ENCODE assay signal across 8 mouse cellular contexts in the genomic region with DNA sequence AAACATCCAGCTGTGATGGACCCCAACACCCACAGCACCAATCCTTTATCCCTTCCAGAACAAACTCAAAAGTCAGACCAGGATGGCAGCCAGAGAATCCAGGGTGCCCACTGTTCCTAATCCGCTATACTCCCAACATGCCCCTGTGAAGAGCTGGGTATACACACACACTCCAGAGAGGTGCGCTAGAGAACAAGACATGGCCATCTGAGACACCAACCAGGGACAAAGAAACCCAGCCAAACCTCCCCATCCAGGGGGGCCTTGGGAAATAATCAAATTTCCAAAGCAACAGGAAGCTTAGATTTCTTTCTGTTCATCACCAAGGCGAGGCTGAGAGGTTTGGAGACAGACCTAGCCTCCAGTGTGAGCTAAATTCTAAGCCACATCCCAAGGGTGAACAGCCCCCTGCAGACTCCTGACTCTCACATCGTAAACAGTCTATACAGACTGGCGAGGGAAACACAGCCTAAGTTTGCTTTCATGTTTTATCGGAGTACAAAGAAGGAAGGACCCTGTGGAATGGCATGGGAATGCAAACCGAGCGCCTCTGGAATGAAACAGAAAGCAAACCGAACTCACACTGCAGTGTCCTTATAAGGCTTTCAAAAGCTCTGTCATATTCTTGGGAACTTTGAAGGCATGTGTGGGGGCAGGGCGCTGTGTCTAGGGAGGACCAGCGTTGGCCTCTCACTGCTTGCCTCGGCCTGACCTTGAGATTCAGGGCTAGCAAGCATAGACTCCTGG.
DNase-seq lines count a peak whose midpoint lies in the region; ATAC-seq and TF ChIP-seq lines count a peak whose summit lies in the region.

No protein-coding gene starts in this region.

- peak; percentile 42 for TF ChIP-seq CTCF in lung, postnatal 0 days (IDR thresholded peaks at IDR 0.05)

- no peak for DNase-seq in neural tube, embryonic 10.5 days (ENCODE audit: extremely low spot score, low spot score)
- peak; percentile 12 for DNase-seq in gastrocnemius, postnatal 25 days
- peak; percentile 13 for DNase-seq in kidney, adult 11 months
- DNase-seq in lung, postnatal 0 days (ENCODE audit: low spot score): peak; percentile 67
- no peak for DNase-seq in frontal cortex, postnatal 36 days (ENCODE audit: low spot score in 2 of 2)
- DNase-seq in right cerebral cortex, postnatal 25 days: no peak

- no peaks in the 10 kb centered on the region for H3K9me3 ChIP-seq in neural tube, embryonic 13.5 days
- no peaks in the 10 kb centered on the region for H3K9me3 ChIP-seq in lung, postnatal 0 days (ENCODE audit: low read length)

- H3K27me3 ChIP-seq in neural tube, embryonic 13.5 days: no peaks in the 10 kb centered on the region
- H3K27me3 ChIP-seq in lung, postnatal 0 days (replicated peaks; ENCODE audit: insufficient read depth, low read length): no peaks in the 10 kb centered on the region

- no peak overlapping the region for H3K9ac ChIP-seq in neural tube, embryonic 13.5 days
- H3K9ac ChIP-seq in lung, postnatal 0 days (replicated peaks; ENCODE audit: low read depth): no peak overlapping the region

- H3K4me3 ChIP-seq in neural tube, embryonic 13.5 days: no peak overlapping the region
- H3K4me3 ChIP-seq in lung, postnatal 0 days (ENCODE audit: low read depth, low read length): peak overlapping the region; percentile 26

- TF ChIP-seq EP300 in lung, postnatal 0 days (IDR thresholded peaks at IDR 0.05): 0 out of 2 replicates have a peak, but pooled peaks have one; percentile 11

- H3K4me2 ChIP-seq in neural tube, embryonic 13.5 days: peak overlapping the region; percentile 3; the same call in 1 of the 2 replicates
- peak overlapping the region; percentile 50 for H3K4me2 ChIP-seq in lung, postnatal 0 days (replicated peaks; ENCODE audit: low read depth, low read length)

- no peaks in the 10 kb centered on the region for H3K36me3 ChIP-seq in neural tube, embryonic 13.5 days
- no peaks in the 10 kb centered on the region for H3K36me3 ChIP-seq in lung, postnatal 0 days (ENCODE audit: insufficient read depth, low read length)

- ATAC-seq in neural tube, embryonic 13.5 days (ENCODE audit: low read depth): no peak
- ATAC-seq in lung, postnatal 0 days: peak; percentile 78
- no peak for ATAC-seq in monocyte, adult 5-6 weeks (replicated peaks; ENCODE audit: insufficient number of reproducible peaks, low FRiP score, low TSS enrichment, poor library complexity, severe bottlenecking)

- WGBS in neural tube, embryonic 13.5 days: 37% methylated on average over 12 of the region's 12 CpGs
- 16% methylated on average over 12 of the region's 12 CpGs for WGBS in lung, postnatal 0 days

- peaks cover 9% of the 10 kb centered on the region; the same call in 1 of the 2 replicates for H3K4me1 ChIP-seq in neural tube, embryonic 13.5 days (replicated peaks)
- H3K4me1 ChIP-seq in lung, postnatal 0 days (ENCODE audit: insufficient read depth, low read depth, low read length): 0 out of 2 replicates have a peak, but pooled peaks cover 3% of the 10 kb centered on the region

- H3K27ac ChIP-seq in neural tube, embryonic 13.5 days (replicated peaks): no peak overlapping the region
- no peak overlapping the region; the same call in 1 of the 2 replicates for H3K27ac ChIP-seq in lung, postnatal 0 days (ENCODE audit: low read length)

Comparison
In these comparisons a context has a peak if more than half of its experiments do, and no peak if none do; other contexts are left out.
1. DNase-seq: peak in gastrocnemius, postnatal 25 days (single experiment), kidney, adult 11 months (single experiment) and lung, postnatal 0 days (single experiment); none in neural tube, embryonic 10.5 days (single experiment), frontal cortex, postnatal 36 days (0 of 2) and right cerebral cortex, postnatal 25 days (single experiment).